Mouse (Mus musculus) stomach, embryonic 15.5 days (tissue): ENCODE results near the gene Slc35e3. TPM values are rescaled to one million over a fixed set of nuclear protein-coding genes. Genes with fewer than 3 reads are reported as not detected.
A peak's percentile ranks its signal among the peaks of the same experiment; 100 is the strongest.
"Not testable (repeated sequence)": the region's sequence is repeated elsewhere in the genome, so short reads cannot be mapped to it uniquely, and the experiment has no call there.

ENCODE experiments used
- ATAC-seq: fragments of 200-750 bp; cut with Nextera tagmentation; 2 replicates; pipeline ENCODE4 v1.8.0; 2017; ENCODE audit warnings: low read depth, moderate number of reproducible peaks, moderate TSS enrichment; ENCODE audit not compliant: insufficient read depth, low FRiP score
- H3K27ac ChIP-seq: fragments of 300-500 bp; sonication (generic); 2 replicates; pipeline ENCODE4 v1.5.1; 2015; ENCODE audit warnings: mild to moderate bottlenecking, inconsistent platforms
- H3K27me3 ChIP-seq: fragments of 300-500 bp; sonication (generic); replicated peaks from 2 replicates; pipeline ENCODE4 v1.6.1; 2015; ENCODE audit warnings: inconsistent platforms
- H3K36me3 ChIP-seq: fragments of 300-500 bp; sonication (generic); 2 replicates; pipeline ENCODE4 v1.6.1; 2015; ENCODE audit warnings: inconsistent platforms
- H3K4me1 ChIP-seq: fragments of 300-500 bp; sonication (generic); 2 replicates; pipeline ENCODE4 v1.6.1; 2015; ENCODE audit warnings: inconsistent platforms
- H3K4me2 ChIP-seq: fragments of 300-500 bp; sonication (generic); 2 replicates; pipeline ENCODE4 v1.6.1; 2015; ENCODE audit warnings: mild to moderate bottlenecking, inconsistent platforms
- H3K4me3 ChIP-seq: fragments of 300-500 bp; sonication (generic); replicated peaks from 2 replicates; pipeline ENCODE4 v1.5.1; 2015; ENCODE audit warnings: inconsistent platforms
- H3K9ac ChIP-seq: fragments of 300-500 bp; sonication (generic); 2 replicates; pipeline ENCODE4 v1.6.1; 2015; ENCODE audit warnings: inconsistent platforms
- H3K9me3 ChIP-seq: fragments of 300-500 bp; sonication (generic); 2 replicates; pipeline ENCODE4 v1.6.1; 2016; ENCODE audit warnings: inconsistent platforms
- WGBS: fragments of 180-500 bp; shearing (Covaris S2); methylation state at CpG from one replicate; pipeline ENCODE4 v1.1.7; 2015; 5-methylcytosine and 5-hydroxymethylcytosine counted together
- polyA plus RNA-seq: library from polyadenylated mRNA; unstranded; fragments of >200 nt; fragmentation: Nextera tagmentation; extraction: Ambion mirVana; gene quantifications from 2 replicates; pipeline ENCODE4 v1.2.1, GENCODE M21; 2015

Gene Slc35e3
- polyA plus RNA-seq, 1 experiment from 2014 or later = 16.5 TPM

DNA sequence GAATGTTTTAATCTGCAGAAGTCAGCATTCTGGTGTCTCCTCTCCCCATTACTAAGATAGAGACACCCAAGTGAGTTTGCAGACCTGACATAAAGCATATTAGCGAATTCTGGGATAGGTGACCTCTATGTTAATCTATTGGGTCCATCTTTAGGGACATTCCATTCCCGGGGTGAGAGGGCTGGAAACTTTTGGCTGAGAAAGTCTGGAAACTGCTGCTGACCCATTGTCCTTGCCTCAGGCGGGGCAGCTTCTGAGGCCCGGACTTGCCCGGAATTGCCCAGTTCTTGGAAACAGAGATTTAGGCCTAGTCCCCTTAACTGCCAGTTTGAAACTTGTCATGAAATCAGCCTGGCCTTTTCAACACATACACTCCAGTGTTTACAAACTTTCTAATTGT lies 34.8 kb downstream of the Slc35e3 start:
- Histone ChIP-seq H3K4me2 (peak overlapping the region; percentile 68), H3K4me3 (peak overlapping the region; percentile 99; the same call in 1 of the 2 replicates), H3K36me3 (peaks cover 6% of the 10 kb centered on the region), H3K27me3 (no peaks in the 10 kb centered on the region), H3K9me3 (no peaks in the 10 kb centered on the region), H3K4me1 (peaks cover 10% of the 10 kb centered on the region; the same call in 1 of the 2 replicates), H3K27ac (peak overlapping the region; percentile 59; the same call in 1 of the 2 replicates), H3K9ac (no peak overlapping the region; the same call in 1 of the 2 replicates)
- 59% methylated on average over 5 of the region's 5 CpGs for WGBS
- ATAC-seq = no peak

GRCm38 (mm10) chr10:117710604-117711141 lies 35.5 kb downstream of the Slc35e3 start, which contains the start of gene Mdm2:
Mdm2 (minus strand) TSS chr10:117710758.
- peak within 1 kb of the TSS; percentile 99 for H3K4me3 ChIP-seq
- H3K36me3 ChIP-seq = peaks cover 9% of the 10 kb centered on the region
- H3K9me3 ChIP-seq = no peaks in the 10 kb centered on the region
- H3K4me2 ChIP-seq = peak within 1 kb of the TSS; percentile 68
- H3K27ac ChIP-seq = peak within 1 kb of the TSS; percentile 99
- H3K27me3 ChIP-seq = no peaks in the 10 kb centered on the region
- peaks cover 10% of the 10 kb centered on the region; the same call in 1 of the 2 replicates for H3K4me1 ChIP-seq
- H3K9ac ChIP-seq = peak within 1 kb of the TSS; percentile 99
- under 1% methylated on average over 52 of the region's 52 CpGs for WGBS
- peak; percentile 96 for ATAC-seq

DNA sequence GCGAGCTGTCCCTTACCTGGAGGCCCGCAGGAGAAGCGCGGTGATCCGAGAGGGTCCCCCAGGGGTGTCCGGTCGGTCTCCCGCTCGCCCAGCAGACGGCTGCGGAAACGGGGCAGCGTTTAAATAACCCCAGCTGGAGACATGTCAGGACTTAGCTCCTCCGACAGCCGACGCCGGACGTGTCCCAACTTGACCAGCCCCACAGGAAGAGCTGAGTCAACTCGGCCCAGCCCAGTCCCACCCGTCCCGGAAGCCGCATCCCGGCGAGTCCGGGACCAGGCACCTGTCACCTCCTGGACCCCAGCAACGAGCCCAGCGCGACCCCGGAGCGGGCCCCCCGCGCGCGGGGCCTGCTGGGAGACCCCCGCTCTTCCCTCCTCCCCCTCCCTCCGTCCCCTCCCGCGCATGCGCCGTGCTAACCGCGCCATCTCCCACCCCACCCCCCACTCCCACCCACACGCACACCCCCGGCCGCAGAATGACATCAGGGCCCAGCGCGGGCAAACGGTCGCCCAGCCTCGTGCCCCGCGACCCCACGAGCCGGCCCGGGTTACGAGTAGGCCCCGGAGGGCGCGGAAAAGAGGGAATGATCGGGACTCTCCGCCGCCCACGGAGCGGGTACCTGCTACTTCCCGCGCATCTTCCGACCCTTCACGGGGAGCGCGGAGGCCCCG lies 36.1 kb downstream of the Slc35e3 start:
- Histone ChIP-seq H3K4me2 (peak overlapping the region; percentile 68), H3K36me3 (peaks cover 12% of the 10 kb centered on the region), H3K27me3 (no peaks in the 10 kb centered on the region), H3K9ac (peak overlapping the region; percentile 99), H3K27ac (peak overlapping the region; percentile 99), H3K4me1 (peaks cover 10% of the 10 kb centered on the region; the same call in 1 of the 2 replicates), H3K9me3 (no peaks in the 10 kb centered on the region), H3K4me3 (peak overlapping the region; percentile 99)
- ATAC-seq = peak; percentile 76
- under 1% methylated on average over 61 of the region's 71 CpGs for WGBS

DNA sequence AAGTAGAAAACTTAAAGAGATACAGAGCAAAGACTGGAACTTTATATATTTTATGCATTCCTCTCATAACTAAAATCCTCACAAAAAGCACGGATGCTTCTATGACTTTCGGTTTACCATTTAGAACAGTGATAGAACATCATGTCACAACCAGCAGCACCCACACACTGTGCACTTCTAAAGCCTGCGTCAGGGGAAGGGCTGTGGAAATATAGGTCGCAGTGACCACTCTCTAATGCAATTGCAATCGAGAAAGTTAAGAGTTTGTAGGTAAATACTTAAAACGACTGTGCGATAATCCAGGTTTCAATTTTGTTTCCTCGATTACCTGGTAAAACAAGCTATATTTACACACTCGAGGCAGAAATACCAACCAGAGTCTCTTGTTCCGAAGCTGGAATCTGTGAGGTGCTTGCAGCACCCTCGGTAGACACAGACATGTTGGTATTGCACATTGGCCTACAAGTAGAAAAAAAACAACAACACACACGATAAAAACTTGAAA lies 36.8 kb downstream of the Slc35e3 start:
- Histone ChIP-seq H3K4me2 (peak overlapping the region; percentile 68), H3K36me3 (peaks cover 17% of the 10 kb centered on the region), H3K4me1 (peaks cover 10% of the 10 kb centered on the region; the same call in 1 of the 2 replicates), H3K4me3 (peak overlapping the region; percentile 99), H3K27ac (peak overlapping the region; percentile 99; the same call in 1 of the 2 replicates), H3K27me3 (no peaks in the 10 kb centered on the region), H3K9ac (peak overlapping the region; percentile 99), H3K9me3 (no peaks in the 10 kb centered on the region)
- 36% methylated on average over 12 of the region's 12 CpGs for WGBS
- ATAC-seq = no peak

- Histone ChIP-seq H3K27ac (no peak overlapping the region), H3K27me3 (no peaks in the 10 kb centered on the region), H3K9ac (no peak overlapping the region), H3K4me1 (peaks cover 10% of the 10 kb centered on the region; the same call in 1 of the 2 replicates), H3K9me3 (no peaks in the 10 kb centered on the region), H3K36me3 (peaks cover 19% of the 10 kb centered on the region), H3K4me2 (peak overlapping the region; percentile 68), H3K4me3 (peak overlapping the region; percentile 99)
- ATAC-seq = no peak
- 71% methylated on average over 9 of the region's 9 CpGs for WGBS
These were observed 37.3 kb downstream of the Slc35e3 start for GRCm38 (mm10) chr10:117708856-117709255.

DNA sequence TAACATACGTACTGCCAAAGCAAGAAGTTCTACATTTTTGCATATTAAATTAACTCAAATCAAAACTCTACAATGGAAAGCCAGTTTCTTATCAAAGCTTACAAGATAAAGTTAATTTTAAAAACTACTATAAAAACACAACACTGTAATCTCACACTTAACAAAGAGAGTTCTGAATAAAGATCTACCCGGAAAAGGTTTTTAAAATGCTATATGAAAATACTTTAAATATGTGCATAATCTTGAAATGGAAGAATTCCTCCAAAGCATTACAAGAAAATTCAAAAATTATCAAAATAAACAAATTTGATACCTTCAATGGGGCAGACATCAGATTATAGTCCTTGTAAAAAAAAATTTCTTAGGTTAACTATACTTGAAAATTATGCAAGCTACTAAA lies 37.8 kb downstream of the Slc35e3 start:
- H3K36me3 ChIP-seq = peaks cover 21% of the 10 kb centered on the region
- no peaks in the 10 kb centered on the region for H3K9me3 ChIP-seq
- no peak overlapping the region for H3K27ac ChIP-seq
- ATAC-seq = no peak
- no peaks in the 10 kb centered on the region for H3K27me3 ChIP-seq
- peaks cover 10% of the 10 kb centered on the region; the same call in 1 of the 2 replicates for H3K4me1 ChIP-seq
- no peak overlapping the region for H3K9ac ChIP-seq
- no peak overlapping the region for H3K4me3 ChIP-seq
- WGBS = 87% methylated on average over 2 of the region's 2 CpGs
- no peak overlapping the region for H3K4me2 ChIP-seq

GRCm38 (mm10) chr10:117707114-117707838 lies 38.9 kb downstream of the Slc35e3 start:
- Histone ChIP-seq H3K36me3 (peaks cover 28% of the 10 kb centered on the region), H3K9ac (no peak overlapping the region)
- WGBS = 88% methylated on average over 2 of the region's 2 CpGs

DNA sequence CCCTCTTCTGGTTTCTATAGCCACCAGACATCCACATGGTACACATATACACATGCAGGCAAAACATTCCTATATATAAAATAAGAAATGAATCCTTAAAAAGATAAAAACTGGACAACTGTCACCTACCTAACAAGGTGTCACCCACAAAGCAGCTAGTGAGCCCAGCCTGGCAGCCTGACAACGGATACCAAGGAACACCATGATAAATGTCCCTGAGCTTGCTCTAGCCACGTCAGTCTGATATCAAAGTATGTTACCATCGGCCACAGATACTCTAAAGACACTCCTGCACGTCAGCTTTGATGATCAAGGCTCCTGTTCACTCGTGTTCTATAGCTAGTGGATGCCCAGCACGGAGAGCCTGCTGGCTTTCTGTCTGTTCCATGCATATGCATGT lies 39.7 kb downstream of the Slc35e3 start:
- H3K4me1 ChIP-seq = peaks cover 7% of the 10 kb centered on the region; the same call in 1 of the 2 replicates
- peaks cover 34% of the 10 kb centered on the region for H3K36me3 ChIP-seq
- 88% methylated on average over 6 of the region's 6 CpGs for WGBS

More at GRCm38 (mm10) chr10:117707114-117707838, 38.9 kb downstream of the Slc35e3 start:
- H3K4me1 ChIP-seq = peaks cover 10% of the 10 kb centered on the region; the same call in 1 of the 2 replicates
- no peaks in the 10 kb centered on the region for H3K9me3 ChIP-seq
- H3K27me3 ChIP-seq = no peaks in the 10 kb centered on the region
- ATAC-seq = no peak
- no peak overlapping the region for H3K27ac ChIP-seq
- H3K4me2 ChIP-seq = no peak overlapping the region
- no peak overlapping the region for H3K4me3 ChIP-seq

DNA sequence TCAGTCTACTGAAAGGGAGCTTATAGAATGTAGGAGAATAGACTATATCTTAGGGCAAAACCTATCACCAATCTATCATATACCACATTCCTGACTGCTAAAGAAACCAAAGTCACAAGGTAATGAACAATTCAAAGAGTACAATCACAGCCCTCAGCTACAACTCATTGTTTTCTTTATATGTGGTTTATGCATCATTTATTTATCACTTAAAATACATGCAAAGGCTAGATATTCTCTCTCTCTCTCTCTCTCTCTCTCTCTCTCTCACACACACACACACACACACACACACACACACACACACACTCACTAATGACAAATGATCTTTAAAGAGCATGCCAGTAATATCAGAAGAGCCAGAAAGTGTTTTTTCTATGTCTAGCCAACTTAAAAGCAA lies 40.4 kb downstream of the Slc35e3 start:
- Histone ChIP-seq H3K4me2 (no peak overlapping the region), H3K36me3 (peaks cover 34% of the 10 kb centered on the region)
- no peak for ATAC-seq

More for the DNA sequence above, 39.7 kb downstream of the Slc35e3 start:
- Histone ChIP-seq H3K9ac (no peak overlapping the region), H3K4me2 (no peak overlapping the region), H3K9me3 (no peaks in the 10 kb centered on the region), H3K27me3 (no peaks in the 10 kb centered on the region), H3K4me3 (no peak overlapping the region), H3K27ac (no peak overlapping the region)
- ATAC-seq = no peak

DNA sequence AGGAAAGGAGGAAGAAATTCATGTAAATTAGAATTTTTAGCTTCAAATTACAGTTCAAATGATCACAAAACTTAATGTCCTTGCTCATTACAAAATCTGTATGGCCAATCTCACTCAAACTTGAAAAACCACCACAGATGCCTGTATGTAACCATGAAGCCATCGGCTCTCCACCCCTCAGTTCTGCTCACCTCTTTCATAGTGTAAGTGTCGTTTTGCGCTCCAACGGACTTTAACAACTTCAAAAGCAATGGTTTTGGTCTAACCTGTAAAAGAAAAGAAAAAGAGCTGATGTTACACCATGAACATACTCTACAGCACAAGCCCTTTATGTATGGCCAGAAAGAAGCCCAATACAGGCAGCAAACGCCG lies 41.2 kb downstream of the Slc35e3 start:
- ATAC-seq = no peak
- Histone ChIP-seq H3K9me3 (no peaks in the 10 kb centered on the region), H3K27me3 (no peaks in the 10 kb centered on the region), H3K9ac (no peak overlapping the region), H3K27ac (no peak overlapping the region), H3K4me1 (0 out of 2 replicates have a peak, but pooled peaks cover 4% of the 10 kb centered on the region), H3K4me2 (no peak overlapping the region), H3K36me3 (peaks cover 41% of the 10 kb centered on the region), H3K4me3 (no peak overlapping the region)
- WGBS = 92% methylated on average over 6 of the region's 6 CpGs

More for the DNA sequence above, 40.4 kb downstream of the Slc35e3 start:
- Histone ChIP-seq H3K9ac (no peak overlapping the region), H3K9me3 (no peaks in the 10 kb centered on the region), H3K27me3 (no peaks in the 10 kb centered on the region), H3K4me3 (no peak overlapping the region), H3K4me1 (0 out of 2 replicates have a peak, but pooled peaks cover 4% of the 10 kb centered on the region), H3K27ac (no peak overlapping the region)

- WGBS = 94% methylated on average over 6 of the region's 6 CpGs
- H3K36me3 ChIP-seq = peaks cover 46% of the 10 kb centered on the region
- not testable (repeated sequence) for H3K4me1 ChIP-seq, H3K4me3 ChIP-seq, H3K27me3 ChIP-seq, H3K4me2 ChIP-seq, H3K9me3 ChIP-seq, H3K9ac ChIP-seq, ATAC-seq, H3K27ac ChIP-seq
These were observed 41.7 kb downstream of the Slc35e3 start for GRCm38 (mm10) chr10:117704314-117704963.
